ENCODE assay signal across 14 mouse cellular contexts in the genomic region with DNA sequence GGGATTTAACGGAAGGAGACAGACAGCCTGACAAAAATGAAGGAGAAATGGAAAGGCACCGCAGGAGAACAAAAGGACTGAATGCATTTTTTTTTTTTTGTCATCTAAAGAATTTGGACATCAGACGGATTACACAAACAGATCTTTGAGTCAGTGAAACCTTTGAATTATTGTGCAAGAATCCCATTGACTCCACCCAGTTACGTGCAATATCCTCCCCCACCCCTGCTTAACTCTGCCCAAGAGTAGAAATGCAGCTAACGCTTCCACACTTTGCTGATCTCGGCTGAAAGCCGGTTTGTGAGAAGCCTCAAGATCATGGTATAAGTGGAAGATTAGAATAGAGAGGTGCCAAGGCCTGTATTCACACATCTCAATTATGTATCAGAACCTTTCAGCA. TPM values are rescaled to one million over a fixed set of nuclear protein-coding genes. Genes with fewer than 3 reads are reported as not detected.
DNase-seq lines count a peak whose midpoint lies in the region; ATAC-seq lines count a peak whose summit lies in the region.
"Had no signal": no experiment of that assay in that cellular context is flagged by ENCODE, and none has a peak within 500 bp of the region (broad histone marks: within the 10 kb centered on the region; RNA-seq: fewer than 3 reads in every experiment).

No protein-coding gene starts in this region.

- WGBS in liver, embryonic 15.5 days (ENCODE audit: insufficient replicate concordance) = 50% methylated on average over 7 of the region's 7 CpGs

- no peaks in the 10 kb centered on the region for H3K9me3 ChIP-seq in liver, embryonic 15.5 days (replicated peaks)
- H3K9me3 ChIP-seq: limb, embryonic 12.5 days; midbrain, embryonic 12.5 days had no signal

- H3K27ac ChIP-seq in liver, embryonic 15.5 days (replicated peaks) = peak overlapping the region; percentile 74
- H3K27ac ChIP-seq: limb, embryonic 12.5 days; midbrain, embryonic 12.5 days had no signal

- no peaks in the 10 kb centered on the region for H3K36me3 ChIP-seq in liver, embryonic 15.5 days (replicated peaks)
- H3K36me3 ChIP-seq: limb, embryonic 12.5 days; midbrain, embryonic 12.5 days had no signal

- ATAC-seq in granulocyte monocyte progenitor cell, adult 5-6 weeks (replicated peaks; ENCODE audit: poor library complexity, severe bottlenecking) = peak; percentile 97
- ATAC-seq in liver, embryonic 15.5 days (ENCODE audit: insufficient read depth) = peak; percentile 17; the same call in 1 of the 2 replicates
- peak; percentile 72; the same call in 1 of the 2 replicates for ATAC-seq in neutrophil, adult 5-6 weeks (ENCODE audit: extremely low read depth, insufficient number of reproducible peaks, low FRiP score, poor library complexity, severe bottlenecking)
- ATAC-seq in erythroid progenitor cell, adult 5-6 weeks (replicated peaks; ENCODE audit: low FRiP score, poor library complexity, severe bottlenecking) = no peak
- ATAC-seq: forebrain, postnatal 0 days; hindbrain, postnatal 0 days had no signal

- peaks cover 28% of the 10 kb centered on the region for H3K4me1 ChIP-seq in liver, embryonic 15.5 days (replicated peaks)
- H3K4me1 ChIP-seq: limb, embryonic 12.5 days; midbrain, embryonic 12.5 days had no signal

- H3K4me3 ChIP-seq in liver, embryonic 15.5 days (replicated peaks) = no peak overlapping the region
- H3K4me3 ChIP-seq: limb, embryonic 12.5 days; midbrain, embryonic 12.5 days had no signal

- H3K4me2 ChIP-seq in liver, embryonic 15.5 days = peak overlapping the region; percentile 35; the same call in 1 of the 2 replicates
- H3K4me2 ChIP-seq: limb, embryonic 12.5 days; midbrain, embryonic 12.5 days had no signal

- no peaks in the 10 kb centered on the region for H3K27me3 ChIP-seq in liver, embryonic 15.5 days
- H3K27me3 ChIP-seq: limb, embryonic 12.5 days; midbrain, embryonic 12.5 days had no signal

- DNase-seq in lung, adult 18-20 months = peak; percentile 48 to 72
- no peak for DNase-seq in lung, postnatal 14 days
- DNase-seq in layer of hippocampus, postnatal 36 days = no peak
- no peak for DNase-seq in cerebellum, postnatal 36 days
- DNase-seq: forebrain, postnatal 0 days; gastrocnemius, postnatal 36 days; kidney, postnatal 10 days had no signal

- H3K9ac ChIP-seq in liver, embryonic 15.5 days = no peak overlapping the region
- H3K9ac ChIP-seq: forebrain, postnatal 0 days; limb, embryonic 12.5 days; midbrain, embryonic 12.5 days had no signal

RNA-seq across cellular contexts. Expression of a gene that starts 17.1 kb away (rescaled TPM):
- 217 and 261 TPM in 2 replicates for total RNA-seq in granulocyte monocyte progenitor cell, adult 5-6 weeks (2014; fragmentation: Nextera tagmentation)
- 373 and 405 TPM in 2 replicates for total RNA-seq in granulocyte monocyte progenitor cell, adult 5-6 weeks (2017)
- 354 and 355 TPM in 2 replicates for polyA plus RNA-seq in liver, embryonic 15.5 days (2015; fragmentation: Nextera tagmentation; extraction: Ambion mirVana)
- total RNA-seq in neutrophil, adult 5-6 weeks (2017) = 87.8 and 99.7 TPM in 2 replicates
- total RNA-seq in layer of hippocampus, postnatal 36 days (2021) = 100 to 1,000 TPM; 311 to 331 TPM
- 50.3 and 52.6 TPM in 2 replicates for total RNA-seq in erythroid progenitor cell, adult 5-6 weeks (2015; ENCODE audit: low replicate concordance)
- 44.5 and 48.9 TPM in 2 replicates for total RNA-seq in erythroid progenitor cell, adult 5-6 weeks (2017; ENCODE audit: low replicate concordance)

Comparison
In these comparisons a context has a peak if more than half of its experiments do, and no peak if none do; other contexts are left out.
1. DNase-seq: peak in lung, adult 18-20 months (2 of 2); none in lung, postnatal 14 days (single experiment), layer of hippocampus, postnatal 36 days (0 of 2) and cerebellum, postnatal 36 days (0 of 2).